Mouse (Mus musculus) lung, postnatal 0 days (tissue): ENCODE results near the gene Kctd13.

ENCODE experiments used
- CTCF ChIP-seq: IDR thresholded peaks from 2 replicates; pipeline ENCODE4 v1.5.1; 2016; ENCODE audit warnings: antibody characterized with exemption, mild to moderate bottlenecking
- EP300 ChIP-seq: IDR thresholded peaks from 2 replicates; pipeline ENCODE4 v1.6.1; 2016; ENCODE audit warnings: antibody characterized with exemption, mild to moderate bottlenecking, control low read depth

DNA sequence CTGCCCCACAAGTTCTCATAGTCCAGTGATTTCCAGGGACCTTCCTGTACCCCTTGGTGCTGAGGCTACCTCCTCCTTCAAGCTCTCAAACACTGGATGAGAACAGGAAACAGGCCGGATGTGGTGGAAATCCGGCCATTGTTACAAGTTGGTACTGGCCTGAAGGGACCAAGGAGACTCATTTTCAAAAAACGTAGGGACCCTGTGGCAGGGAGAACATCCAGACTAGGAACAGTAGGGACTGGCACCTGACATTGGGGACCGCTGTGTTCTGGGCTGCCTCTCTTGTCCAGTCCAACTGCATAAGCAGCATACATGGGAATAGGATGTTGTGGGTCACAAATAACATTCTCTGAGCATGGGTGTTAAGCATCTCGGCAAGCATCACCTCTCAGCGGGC lies 47.6 kb upstream of the Kctd13 start:
- TF ChIP-seq CTCF (no peak), EP300 (peak; percentile 87)
